Mouse (Mus musculus) common myeloid progenitor, adult 5-6 weeks (primary cell): Measurements from ENCODE around the gene Lrig3. TPM values are rescaled to one million over a fixed set of nuclear protein-coding genes. Genes with fewer than 3 reads are reported as not detected.

Source experiments
- ATAC-seq: replicated peaks from 2 replicates; pipeline ENCODE4 v1.8.0; 2016; ENCODE audit warnings: low read depth, mild to moderate bottlenecking, moderate TSS enrichment, inconsistent platforms; ENCODE audit not compliant: poor library complexity, severe bottlenecking
- total RNA-seq: library from RNA; stranded (forward); fragments of 200-1000, 187-1606 nt; gene quantifications from 2 replicates; pipeline ENCODE4 v1.2.3, GENCODE M21; 2017

Gene Lrig3
- total RNA-seq, 1 experiment from 2014 or later: 1.7 TPM

DNA sequence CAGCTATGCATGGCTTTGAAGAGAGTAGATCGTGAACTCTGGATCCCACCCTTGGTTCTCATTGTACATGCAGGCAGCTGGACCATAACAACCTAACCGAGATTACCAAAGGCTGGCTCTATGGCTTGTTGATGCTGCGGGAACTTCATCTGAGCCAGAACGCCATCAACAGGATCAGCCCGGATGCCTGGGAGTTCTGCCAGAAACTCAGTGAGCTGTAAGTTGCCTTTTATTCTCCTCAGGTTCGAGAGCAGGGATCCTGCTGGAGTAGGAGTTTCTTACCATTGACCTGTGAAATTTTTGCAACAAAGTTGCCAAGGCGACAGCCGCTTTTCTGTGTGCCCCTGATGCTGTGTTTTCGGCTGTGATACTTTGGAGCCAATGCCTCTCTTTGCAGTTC lies 31.0 kb downstream of the Lrig3 start:
- no peak for ATAC-seq

DNA sequence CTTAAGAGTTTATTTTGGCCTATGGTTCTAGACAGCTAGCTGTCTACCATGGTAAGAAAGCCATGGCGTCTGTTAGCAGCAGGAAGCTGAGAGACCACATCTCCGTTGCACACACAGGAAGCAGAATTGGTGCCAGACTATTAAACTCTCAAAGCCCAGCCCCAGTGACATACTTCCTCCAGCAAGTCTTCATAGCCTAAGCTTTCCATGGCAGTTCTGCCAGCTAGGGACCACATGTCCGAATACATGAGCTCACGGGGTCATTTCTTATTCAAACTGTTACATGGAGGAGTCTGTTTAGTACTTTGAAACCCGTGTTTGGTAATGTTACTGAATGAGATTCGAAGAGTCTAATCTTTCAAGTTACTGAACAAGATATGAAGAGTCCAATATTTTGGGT lies 33.6 kb downstream of the Lrig3 start:
- no peak for ATAC-seq

DNA sequence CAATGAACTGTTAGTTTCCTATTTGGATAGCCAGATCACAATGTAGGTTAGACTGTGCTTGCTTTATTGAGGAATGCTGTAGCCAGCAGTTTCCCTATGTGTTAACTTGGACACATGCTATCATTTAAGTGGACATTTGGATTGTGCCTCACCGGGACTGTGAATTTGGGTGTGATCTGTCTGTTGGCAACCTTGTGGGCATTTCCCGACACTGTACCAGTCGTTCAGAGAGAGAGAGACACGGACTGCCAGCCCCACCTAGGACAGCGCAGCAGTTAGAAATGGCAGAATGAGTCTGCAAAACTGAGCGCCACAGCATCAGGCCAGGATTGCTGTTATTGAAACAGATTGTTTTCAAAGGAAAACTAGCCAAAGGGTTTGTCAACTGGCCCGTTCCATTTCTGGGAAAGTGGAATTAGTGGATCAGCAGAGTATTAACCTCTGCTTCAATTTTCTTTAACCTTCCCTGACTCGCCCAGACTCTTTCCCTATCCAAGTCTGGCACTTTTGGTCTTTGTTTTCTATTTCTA lies 35.0 kb downstream of the Lrig3 start:
- no peak for ATAC-seq

DNA sequence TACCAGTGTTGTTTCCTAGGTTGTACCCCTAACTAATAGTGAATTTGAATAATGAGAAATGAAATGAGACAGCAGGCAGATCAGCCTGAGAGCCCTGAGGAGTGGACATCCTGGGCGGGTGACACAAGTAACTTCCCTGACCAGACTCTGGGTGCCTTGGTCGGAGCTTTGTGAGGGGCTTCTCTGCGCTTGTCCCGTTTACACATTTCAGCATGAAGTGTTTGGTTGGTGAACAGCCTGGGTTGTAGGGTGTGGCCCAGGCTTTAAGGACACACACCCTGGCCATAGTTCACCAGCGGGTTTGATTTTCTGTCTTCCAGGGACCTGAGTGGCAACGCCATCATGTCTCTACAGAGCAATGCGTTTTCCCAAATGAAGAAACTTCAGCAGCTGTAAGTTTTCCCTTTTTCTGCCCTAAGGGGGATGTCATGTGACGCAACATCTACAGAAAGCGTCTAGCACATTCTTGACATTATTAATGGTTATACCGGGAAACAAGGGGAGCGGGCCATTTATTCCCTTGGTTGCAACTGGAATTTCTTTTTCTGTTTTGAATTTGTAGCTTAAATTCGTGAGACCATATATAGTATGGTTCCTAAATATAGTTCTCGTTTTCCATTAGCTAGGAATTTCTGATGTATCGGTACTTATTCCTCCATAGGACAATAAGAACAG lies 36.2 kb downstream of the Lrig3 start:
- ATAC-seq: no peak

DNA sequence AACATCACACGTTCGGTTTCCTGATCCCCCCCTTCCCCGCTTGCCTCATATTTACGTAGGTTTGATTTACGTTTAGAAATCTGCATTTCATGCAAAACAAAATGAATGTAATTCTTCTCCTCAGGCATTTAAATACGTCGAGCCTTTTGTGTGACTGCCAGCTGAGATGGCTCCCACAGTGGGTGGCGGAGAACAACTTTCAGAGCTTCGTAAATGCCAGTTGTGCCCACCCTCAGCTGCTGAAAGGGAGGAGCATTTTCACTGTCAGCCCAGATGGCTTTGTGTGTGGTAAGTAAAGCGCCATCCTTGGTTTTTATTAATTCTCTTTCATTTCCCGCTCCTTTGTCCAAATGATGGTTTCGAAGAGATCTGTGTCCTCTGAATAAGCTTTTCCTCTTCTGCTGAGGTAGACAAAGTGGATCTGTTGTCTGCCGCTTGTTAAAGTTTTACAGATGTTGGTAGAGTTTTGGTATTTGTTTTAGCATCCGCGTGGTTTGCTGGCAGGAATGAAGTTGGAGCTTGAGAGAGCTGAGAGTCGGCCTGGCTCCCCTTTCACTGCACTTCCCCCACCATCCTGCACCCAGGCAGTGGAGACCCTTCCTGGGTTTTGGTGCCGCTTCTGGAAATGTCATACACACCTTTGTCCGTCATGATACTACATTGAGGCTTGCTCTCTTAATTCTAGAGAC lies 37.0 kb downstream of the Lrig3 start:
- no peak for ATAC-seq

DNA sequence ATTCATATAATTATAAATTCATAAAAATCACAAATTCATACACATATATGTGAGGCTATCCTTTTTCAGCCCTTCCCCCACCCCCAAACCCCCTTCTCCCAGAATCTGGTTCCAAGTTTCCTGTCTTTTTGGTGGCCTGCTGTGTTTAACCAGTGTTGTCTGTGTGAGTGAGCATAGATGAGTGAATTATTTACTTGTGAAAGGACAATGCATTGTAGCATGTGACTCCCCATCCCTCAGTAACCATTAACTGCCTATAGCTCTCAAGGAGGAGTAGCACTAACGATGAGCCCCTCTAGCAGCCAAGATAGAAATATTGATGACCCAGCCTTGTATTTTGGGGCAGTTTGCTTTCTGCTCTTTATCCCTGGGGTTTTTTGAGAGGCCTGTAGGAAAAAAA lies 37.9 kb downstream of the Lrig3 start:
- ATAC-seq: no peak

DNA sequence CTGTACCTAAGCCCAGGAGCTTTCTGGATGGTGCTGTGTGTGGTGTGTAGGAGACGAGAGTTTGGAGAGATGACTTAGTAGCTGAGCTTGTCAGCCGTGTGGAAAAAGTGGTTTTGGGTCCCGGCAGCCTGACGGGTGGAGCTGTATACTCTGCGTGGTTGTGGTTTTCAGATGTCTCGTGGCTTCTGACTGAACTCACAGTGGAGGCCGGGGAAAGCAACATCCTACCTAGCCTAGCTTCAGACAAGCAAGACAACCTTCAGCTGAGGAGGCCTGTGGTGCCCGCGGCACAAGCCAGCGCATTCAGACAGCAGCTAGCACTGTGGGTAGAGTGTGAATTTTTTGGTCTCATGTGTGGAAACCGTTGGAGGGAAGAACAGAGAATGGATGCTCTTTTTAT lies 47.7 kb downstream of the Lrig3 start:
- no peak for ATAC-seq

DNA sequence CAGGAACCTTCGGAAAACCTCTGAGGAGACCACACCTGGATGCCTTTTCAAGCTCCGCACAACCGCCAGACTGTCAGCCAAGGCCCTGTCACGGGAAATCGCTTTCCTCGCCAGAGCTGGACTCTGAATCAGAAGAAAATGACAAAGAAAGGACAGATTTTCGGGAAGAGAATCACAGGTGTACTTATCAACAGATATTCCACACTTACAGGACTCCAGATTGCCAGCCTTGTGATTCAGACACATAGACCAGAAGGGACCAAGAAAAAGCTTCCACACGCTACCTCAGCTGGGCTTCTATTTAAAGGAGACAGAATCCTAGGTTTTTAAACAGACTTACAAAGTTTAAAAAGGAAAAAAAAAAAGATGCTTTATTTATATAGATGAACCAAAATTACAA lies 48.7 kb downstream of the Lrig3 start:
- no peak for ATAC-seq

DNA sequence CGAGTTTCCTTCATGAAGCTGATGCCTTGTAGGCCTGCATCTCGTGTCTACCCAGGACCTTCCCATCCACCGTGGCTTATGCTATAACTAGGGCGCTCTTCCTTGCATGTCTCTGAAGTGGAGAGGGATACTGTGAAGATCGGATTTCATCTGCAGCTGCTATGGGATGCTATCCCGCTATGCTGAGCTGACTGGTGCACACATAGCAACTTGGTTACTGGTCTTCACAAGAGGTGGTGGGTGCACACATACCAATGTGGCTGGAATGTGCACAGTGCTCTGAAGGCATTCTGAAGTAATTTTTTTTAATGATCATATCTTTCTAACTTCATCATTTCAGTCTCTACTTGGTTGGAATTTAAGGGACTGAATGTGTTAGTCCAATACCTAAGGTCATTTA lies 49.7 kb downstream of the Lrig3 start:
- no peak for ATAC-seq

DNA sequence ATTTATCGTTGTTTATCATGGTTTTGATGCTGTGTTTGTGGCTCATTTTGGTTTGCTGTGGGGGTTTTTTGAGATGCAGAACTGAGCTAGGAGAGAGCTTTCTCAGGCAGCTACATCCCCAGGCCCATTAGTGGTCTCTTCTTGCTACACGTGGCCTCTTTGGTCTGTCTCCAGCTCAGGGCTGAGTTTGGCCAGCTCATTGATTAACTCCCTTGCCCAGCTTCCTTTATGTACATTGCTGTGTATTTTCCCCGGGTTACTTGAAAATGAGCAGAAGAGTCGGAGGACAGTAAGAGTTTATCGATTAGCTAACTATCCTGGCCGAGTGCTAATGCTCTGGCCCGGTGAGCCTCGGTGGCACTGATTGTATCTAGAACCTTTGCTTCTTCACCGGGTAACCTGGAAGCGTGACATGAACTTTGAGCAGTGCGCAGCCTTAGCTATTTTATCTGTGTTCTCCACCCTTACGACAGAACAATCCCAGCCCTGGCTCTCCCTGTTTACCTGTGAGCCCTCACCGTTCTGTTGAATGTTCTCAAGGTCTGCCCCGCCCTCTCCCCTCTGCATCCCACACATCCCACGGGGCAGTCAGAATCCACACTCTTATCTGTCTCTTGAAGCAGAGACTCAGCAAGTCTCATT lies 53.5 kb downstream of the Lrig3 start:
- ATAC-seq: no peak

DNA sequence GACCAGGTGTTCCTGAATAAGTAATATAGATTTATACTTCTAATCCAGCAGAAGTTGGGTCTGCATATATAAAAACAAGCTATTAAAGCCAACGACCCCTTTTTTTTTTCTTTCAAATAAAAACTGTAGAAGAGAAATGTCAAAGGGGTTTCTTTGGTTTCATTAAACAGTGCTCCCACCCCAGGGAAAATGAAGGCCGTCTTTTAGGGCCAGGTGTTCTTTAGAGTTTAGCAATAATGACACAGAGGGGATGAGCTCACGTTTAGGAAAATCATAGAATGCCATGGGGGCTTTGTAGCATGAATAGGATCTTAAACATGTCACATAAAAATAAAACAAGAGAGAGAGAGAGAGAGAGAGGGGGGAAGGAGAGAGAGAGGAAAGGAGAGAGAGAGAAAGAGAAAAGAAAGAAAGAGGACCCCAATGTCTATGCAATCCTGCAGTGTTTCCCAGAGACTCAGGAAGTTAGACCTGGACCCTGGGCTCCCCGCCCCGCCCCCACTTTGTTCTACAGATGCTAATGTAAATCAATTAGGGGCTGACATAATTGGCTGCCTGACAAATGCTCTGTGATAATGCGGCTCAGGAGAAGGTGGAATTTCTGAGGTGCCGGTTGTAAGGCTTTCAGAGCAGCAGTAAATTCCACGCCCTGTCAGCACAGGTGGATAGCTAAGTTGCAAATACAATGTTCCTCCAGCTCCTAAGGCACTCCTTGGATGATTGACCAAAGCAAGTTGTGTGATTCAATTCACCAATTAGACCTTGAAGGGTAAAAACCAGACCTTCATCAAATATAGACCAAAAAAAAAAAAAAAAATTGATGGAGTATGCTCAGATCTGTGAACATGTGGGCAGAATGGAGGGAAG lies 62.8 kb downstream of the Lrig3 start:
- no peak for ATAC-seq

DNA sequence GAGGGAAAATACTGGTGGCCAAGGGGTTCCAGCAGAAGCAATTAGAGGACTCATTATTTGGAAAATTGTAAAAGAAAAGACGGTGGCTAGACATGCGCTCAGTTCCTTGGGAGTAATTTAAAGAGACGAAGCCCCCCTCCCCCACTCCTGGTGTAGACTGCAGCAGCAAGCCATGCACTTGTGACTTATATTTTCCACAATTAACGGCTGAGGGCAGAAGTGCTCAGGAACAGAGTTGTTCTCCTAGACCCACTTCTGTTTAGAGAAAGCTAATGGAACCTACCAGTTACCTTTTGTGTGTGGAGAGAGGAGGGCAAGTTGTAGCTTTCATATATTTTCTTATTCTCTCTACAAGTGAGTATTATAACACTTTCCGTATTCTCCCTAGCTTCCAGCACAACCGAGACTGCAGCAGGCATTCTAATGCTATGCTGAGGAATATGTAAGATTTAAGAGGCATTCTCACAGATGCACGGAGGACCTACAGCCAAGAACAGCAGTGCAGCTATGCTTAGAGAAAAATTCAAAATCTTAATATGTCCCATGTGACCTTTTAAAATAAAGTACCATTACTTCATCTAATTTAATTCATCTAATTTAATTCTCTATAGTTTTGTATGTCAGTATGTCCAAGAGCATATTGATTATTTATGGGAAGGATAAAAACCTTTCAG lies 63.6 kb downstream of the Lrig3 start:
- no peak for ATAC-seq

DNA sequence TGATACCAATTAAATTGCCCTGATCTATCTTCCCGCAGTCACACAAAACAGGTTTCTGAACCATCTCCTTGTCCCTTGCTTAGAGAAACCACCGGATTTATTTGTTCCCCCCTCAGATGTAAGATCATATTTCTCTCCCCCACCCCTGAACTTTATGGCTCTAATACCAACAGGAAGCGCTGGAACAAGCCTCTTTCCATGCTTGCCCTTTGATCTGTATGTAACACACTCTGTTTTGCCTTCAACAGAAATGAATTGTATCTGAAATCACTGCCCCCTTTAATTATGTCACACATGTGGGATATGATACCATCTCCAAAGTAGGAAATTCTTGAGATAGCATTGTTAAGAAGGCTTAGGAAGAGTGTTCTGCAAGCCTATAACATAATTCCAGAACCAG lies 90.9 kb downstream of the Lrig3 start:
- no peak for ATAC-seq

DNA sequence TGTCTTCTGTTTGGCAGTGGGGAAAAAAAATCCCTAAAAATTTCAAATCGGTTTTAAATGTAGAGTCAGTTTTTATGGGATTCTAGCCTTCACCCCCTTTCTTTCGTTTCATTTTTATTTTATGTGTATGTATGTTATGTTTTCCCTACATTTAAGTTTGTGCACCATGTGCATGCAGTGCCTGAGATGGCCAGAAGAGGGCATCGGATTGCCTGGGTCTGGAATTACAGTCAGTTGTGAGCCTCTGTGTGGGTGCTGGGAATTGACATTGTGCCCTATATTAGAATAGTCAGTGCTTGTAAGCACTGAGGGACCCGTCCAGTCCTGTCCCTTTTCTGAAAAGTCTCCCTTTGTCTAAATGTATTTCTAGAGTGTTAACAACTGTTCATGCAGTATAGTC lies 96.8 kb downstream of the Lrig3 start:
- no peak for ATAC-seq
